Mouse (Mus musculus): ENCODE results near the gene Bloc1s4. TPM values are rescaled to one million over a fixed set of nuclear protein-coding genes. Genes with fewer than 3 reads are reported as not detected.

Bloc1s4 gene
- polyA plus RNA-seq, 1 experiment = 22.9 TPM

GRCm38 (mm10) chr5:36714832-36715231 is 33.6 kb downstream of the Bloc1s4 start:
- DNase-seq (ENCODE audit: low read depth) = no peak
- TF ChIP-seq POLR2A (IDR thresholded peaks at IDR 0.05; ENCODE audit: borderline replicate concordance, extremely low read depth, insufficient read depth, insufficient read length, poor library complexity, severe bottlenecking) = no peak
- no peak for TF ChIP-seq CTCF (IDR thresholded peaks at IDR 0.05; ENCODE audit: borderline replicate concordance, extremely low read depth, insufficient read depth, insufficient read length)

DNA sequence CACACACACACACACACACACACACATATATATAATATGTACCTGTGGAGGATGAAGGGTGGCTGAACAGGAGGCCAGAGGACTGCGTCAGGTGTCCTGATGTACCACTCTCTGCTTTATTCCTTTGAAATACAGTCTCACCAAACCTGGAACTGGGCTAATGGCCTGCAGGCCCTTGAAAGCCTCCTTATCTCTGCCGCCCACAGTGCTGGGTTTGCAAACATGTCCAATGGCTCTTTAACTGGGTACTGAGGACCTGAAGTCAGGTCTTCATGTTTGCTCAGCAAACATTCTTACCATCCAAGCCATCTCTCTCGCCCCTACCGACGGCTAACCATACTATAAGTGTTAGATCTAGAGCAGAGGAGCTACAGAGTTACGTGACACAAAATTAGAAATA is 34.8 kb downstream of the Bloc1s4 start:
- TF ChIP-seq POLR2A (IDR thresholded peaks at IDR 0.05; ENCODE audit: borderline replicate concordance, extremely low read depth, insufficient read depth, insufficient read length, poor library complexity, severe bottlenecking) = no peak
- TF ChIP-seq CTCF (IDR thresholded peaks at IDR 0.05; ENCODE audit: borderline replicate concordance, extremely low read depth, insufficient read depth, insufficient read length) = no peak
- no peak for DNase-seq (ENCODE audit: low read depth)

DNA sequence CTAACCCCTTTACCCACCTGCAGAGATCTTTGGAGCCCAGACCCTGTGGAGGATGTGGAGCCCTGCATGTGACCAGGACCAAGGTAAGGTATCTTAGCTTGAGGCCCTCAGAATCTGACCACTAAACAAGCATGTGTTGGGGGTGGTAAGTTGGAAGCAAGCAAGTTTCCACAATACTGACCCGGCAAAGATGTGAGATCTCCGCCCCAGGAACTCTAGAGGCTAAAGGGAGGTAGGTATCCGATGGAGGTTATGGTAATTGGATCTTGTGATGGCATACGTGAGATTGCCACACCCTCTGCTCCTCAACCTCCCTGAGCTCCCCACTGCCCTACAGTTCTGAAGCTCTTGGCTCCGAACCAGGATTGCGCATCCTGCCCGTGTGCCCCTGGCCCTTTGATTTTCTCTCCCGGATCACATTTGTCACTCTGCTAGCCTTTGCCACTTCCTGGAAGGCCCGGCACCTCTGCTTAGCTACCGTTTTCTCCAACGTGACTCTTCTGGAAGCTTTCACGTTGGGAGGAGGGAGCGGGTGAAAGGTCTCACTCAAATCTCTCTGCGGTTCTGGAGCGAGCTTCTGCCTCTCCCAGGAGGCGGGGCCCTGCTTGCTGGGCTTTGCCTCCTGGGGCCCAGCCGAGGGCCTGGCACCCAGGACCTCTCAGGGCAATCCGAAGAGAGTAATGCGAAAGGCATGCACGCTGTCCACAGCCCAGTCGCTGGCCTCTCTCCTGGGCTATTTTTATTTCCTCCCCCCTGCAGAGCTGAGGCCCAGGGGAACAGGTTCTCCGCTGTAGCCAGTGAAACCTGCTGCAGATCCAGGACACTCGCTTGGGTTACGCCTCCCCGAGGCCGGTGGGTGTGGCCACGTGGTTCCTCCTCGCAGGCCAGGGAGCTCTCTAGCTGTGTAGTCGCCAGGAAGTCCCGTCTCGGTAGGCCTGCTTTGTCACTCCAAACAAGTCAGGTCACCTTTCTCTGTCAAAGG is 35.6 kb downstream of the Bloc1s4 start:
- DNase-seq (ENCODE audit: low read depth) = peak; percentile 55
- TF ChIP-seq CTCF (IDR thresholded peaks at IDR 0.05; ENCODE audit: borderline replicate concordance, extremely low read depth, insufficient read depth, insufficient read length) (no peak), POLR2A (IDR thresholded peaks at IDR 0.05; ENCODE audit: borderline replicate concordance, extremely low read depth, insufficient read depth, insufficient read length, poor library complexity, severe bottlenecking) (no peak)

GRCm38 (mm10) chr5:36711863-36712262 is 36.6 kb downstream of the Bloc1s4 start:
- DNase-seq (ENCODE audit: low read depth) = no peak
- no peak for TF ChIP-seq POLR2A (IDR thresholded peaks at IDR 0.05; ENCODE audit: borderline replicate concordance, extremely low read depth, insufficient read depth, insufficient read length, poor library complexity, severe bottlenecking)
- no peak for TF ChIP-seq CTCF (IDR thresholded peaks at IDR 0.05; ENCODE audit: borderline replicate concordance, extremely low read depth, insufficient read depth, insufficient read length)

DNA sequence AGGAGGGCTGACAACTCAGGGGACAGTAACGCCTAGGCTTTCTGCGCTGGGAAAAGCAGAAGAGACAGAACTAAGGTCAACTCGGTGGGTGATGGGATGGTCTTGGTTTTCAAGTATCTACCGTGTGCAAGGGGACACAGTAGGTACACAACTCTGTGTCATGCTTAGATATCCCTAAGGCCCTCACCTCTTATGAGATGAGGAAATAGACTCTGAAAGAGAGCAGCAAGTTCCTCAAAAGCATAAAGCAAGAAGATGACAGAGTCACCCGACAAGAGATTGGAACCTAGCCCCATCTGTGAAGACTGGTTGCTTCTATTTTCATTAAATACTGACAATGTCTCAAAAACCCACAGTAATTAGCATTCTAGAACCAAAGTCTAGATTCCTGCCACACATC is 42.7 kb downstream of the Bloc1s4 start:
- no peak for TF ChIP-seq POLR2A (IDR thresholded peaks at IDR 0.05; ENCODE audit: borderline replicate concordance, extremely low read depth, insufficient read depth, insufficient read length, poor library complexity, severe bottlenecking)
- TF ChIP-seq CTCF (IDR thresholded peaks at IDR 0.05; ENCODE audit: borderline replicate concordance, extremely low read depth, insufficient read depth, insufficient read length) = no peak
- DNase-seq (ENCODE audit: low read depth) = no peak

GRCm38 (mm10) chr5:36705390-36705789 is 43.1 kb downstream of the Bloc1s4 start:
- DNase-seq (ENCODE audit: low read depth) = no peak

DNA sequence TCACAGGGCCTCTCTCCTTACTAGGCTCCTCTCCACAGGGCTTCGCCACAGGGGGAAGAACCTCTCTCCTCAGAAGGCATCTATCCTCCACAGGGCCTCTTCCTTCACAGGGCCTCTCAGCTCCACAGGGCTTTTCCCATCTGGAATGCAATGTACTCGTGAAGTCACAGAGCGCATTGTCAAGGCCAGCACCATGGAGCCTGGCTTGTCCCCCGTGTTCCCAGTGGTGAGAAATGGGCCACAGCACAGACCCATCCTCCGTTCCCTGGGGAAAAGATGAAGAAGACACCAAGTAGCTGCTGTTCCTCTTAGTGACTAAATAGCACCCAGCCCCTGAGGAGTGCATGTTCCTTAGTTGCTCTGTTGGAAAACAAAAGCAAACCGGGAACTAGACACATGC is 43.8 kb downstream of the Bloc1s4 start:
- DNase-seq (ENCODE audit: low read depth) = no peak
- TF ChIP-seq POLR2A (IDR thresholded peaks at IDR 0.05; ENCODE audit: borderline replicate concordance, extremely low read depth, insufficient read depth, insufficient read length, poor library complexity, severe bottlenecking) (no peak), CTCF (IDR thresholded peaks at IDR 0.05; ENCODE audit: borderline replicate concordance, extremely low read depth, insufficient read depth, insufficient read length) (no peak)

More at GRCm38 (mm10) chr5:36705390-36705789, 43.1 kb downstream of the Bloc1s4 start:
- no peak for TF ChIP-seq POLR2A (IDR thresholded peaks at IDR 0.05; ENCODE audit: borderline replicate concordance, extremely low read depth, insufficient read depth, insufficient read length, poor library complexity, severe bottlenecking)
- no peak for TF ChIP-seq CTCF (IDR thresholded peaks at IDR 0.05; ENCODE audit: borderline replicate concordance, extremely low read depth, insufficient read depth, insufficient read length)

DNA sequence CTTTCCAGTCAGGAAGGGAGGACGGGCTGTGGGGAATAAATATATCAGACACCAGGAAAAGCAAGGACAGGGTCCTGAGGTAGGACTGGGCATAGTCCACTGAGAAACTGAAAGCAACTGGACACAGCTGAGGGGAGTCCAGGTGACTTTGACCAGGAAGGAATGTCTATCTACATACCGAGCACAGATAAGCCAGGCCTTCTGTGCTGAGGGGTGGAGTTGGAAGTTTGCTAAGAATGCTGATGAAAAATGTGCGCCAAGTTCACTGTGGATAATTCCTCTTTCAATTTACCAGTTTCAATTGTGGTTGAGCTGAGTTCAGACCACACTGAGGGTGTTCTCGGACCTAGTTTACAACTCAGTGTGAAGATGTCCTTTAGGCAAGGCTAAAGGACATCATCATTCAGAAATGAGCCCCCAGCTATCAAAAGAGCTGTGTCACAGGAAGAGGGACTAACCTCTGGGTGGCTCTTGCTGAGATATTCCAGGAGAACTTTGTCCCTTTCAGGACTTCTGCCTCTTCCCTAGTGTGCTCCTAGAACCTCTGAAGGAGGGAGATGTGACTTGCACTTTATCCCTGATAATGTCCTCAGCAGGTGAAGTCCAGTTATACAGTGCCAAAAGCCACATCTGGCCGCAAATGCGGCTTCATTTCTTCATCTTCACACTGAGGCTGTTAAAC is 47.4 kb downstream of the Bloc1s4 start:
- no peak for DNase-seq (ENCODE audit: low read depth)
- TF ChIP-seq CTCF (IDR thresholded peaks at IDR 0.05; ENCODE audit: borderline replicate concordance, extremely low read depth, insufficient read depth, insufficient read length) = no peak
- no peak for TF ChIP-seq POLR2A (IDR thresholded peaks at IDR 0.05; ENCODE audit: borderline replicate concordance, extremely low read depth, insufficient read depth, insufficient read length, poor library complexity, severe bottlenecking)

GRCm38 (mm10) chr5:36698689-36699088 is 49.8 kb downstream of the Bloc1s4 start:
- TF ChIP-seq CTCF (IDR thresholded peaks at IDR 0.05; ENCODE audit: borderline replicate concordance, extremely low read depth, insufficient read depth, insufficient read length) = no peak
- no peak for TF ChIP-seq POLR2A (IDR thresholded peaks at IDR 0.05; ENCODE audit: borderline replicate concordance, extremely low read depth, insufficient read depth, insufficient read length, poor library complexity, severe bottlenecking)
- no peak for DNase-seq (ENCODE audit: low read depth)

DNA sequence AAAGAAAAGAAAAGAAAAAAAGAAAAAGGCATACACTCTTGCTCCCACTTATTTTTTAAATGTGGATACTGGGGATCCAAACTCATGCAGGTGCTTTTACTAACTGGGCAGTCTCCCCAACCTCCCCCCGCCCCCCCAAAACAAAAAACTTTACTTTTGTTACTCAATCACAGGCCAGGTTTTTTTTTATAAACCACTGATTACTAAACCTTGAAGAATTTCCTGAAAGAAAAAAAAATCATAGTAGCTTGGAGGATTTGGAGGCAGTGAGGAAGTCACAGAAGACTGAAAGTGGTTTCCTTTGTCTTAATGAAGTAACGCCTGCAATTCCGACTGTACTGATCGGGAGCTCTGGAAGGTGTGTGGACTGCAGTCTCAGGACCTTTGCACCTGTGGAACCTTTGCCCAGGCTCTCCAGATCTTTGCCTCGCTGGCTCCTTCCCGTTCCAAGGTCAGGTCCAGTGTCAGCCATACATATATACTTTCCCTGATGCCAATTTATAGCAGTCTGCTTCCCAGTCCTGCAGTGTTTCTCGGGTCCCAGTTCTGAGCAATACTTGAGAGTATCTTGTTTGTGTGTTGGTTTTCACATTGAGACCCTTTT is 50.3 kb downstream of the Bloc1s4 start:
- no peak for TF ChIP-seq CTCF (IDR thresholded peaks at IDR 0.05; ENCODE audit: borderline replicate concordance, extremely low read depth, insufficient read depth, insufficient read length)
- TF ChIP-seq POLR2A (IDR thresholded peaks at IDR 0.05; ENCODE audit: borderline replicate concordance, extremely low read depth, insufficient read depth, insufficient read length, poor library complexity, severe bottlenecking) = no peak
- DNase-seq (ENCODE audit: low read depth) = no peak

Other genes starting within 250 kb of the Bloc1s4 start
- 90.2 and 106 TPM in 2 replicates for gene Tbc1d14, start 155.4 kb downstream of the Bloc1s4 start, polyA plus RNA-seq (2012; rRNA removed)
- gene D5Ertd579e, start 52.6 kb downstream of the Bloc1s4 start, polyA plus RNA-seq (2012; rRNA removed) = 34.8 and 58.3 TPM in 2 replicates
- gene Mrfap1, start 48.1 kb upstream of the Bloc1s4 start, polyA plus RNA-seq (2012; rRNA removed) = 169 and 202 TPM in 2 replicates
- gene Man2b2, start 82.0 kb upstream of the Bloc1s4 start, polyA plus RNA-seq (2012; rRNA removed) = 13.8 and 18.1 TPM in 2 replicates
- 49.0 and 66.7 TPM in 2 replicates for gene Ppp2r2c, start 119.9 kb upstream of the Bloc1s4 start, polyA plus RNA-seq (2012; rRNA removed)
- gene Wfs1, start 240.6 kb upstream of the Bloc1s4 start, polyA plus RNA-seq (2012; rRNA removed) = 4.0 and 7.8 TPM in 2 replicates

Measured in brain, embryonic 14.5 days (tissue).